Mouse (Mus musculus): ENCODE measurements around the gene Cacna1h.

Gene Cacna1h

GRCm38 (mm10) chr17:25445074-25445473 is 11.5 kb upstream of the Cacna1h start:
- no peak for DNase-seq

DNA sequence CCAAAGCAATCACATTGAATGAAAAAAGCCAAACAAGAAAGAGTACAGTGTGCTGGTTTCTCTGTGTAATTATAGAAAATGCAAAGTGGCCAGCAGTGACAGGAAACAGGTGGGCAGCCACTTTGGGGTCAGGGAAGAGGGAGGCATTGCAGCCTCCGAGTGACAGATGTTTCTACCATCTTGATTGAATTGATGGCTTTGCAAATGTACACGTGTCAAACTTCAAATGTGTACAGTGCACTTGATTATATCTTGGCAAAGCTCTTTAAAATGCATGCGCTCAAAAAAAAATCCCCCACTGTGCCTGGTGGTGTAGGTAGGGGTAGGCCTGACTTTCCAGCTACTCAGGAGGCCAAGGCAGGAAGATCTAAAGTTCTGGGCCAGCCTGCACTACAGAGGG is 9.3 kb upstream of the Cacna1h start:
- no peak for DNase-seq

DNA sequence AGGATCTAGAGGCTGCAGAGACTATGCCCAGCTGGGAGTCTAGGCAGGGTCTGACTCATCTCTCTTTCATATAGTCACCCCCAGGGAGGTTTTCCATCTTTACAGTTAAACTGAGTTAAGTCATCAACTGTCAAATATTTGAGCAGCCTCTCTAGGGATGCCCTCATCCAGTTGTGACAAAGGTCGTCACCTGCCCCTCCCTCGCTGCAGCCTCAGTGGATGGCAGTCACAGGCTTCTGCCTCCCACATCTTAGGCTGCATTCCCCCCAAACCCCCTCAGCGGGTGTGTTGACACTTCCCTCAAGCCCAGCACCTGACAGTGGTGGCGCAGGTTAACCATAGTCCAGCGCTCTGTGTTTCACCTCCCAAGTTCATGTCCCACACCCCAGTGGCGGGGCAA is 7.8 kb upstream of the Cacna1h start:
- DNase-seq, result no peak

DNA sequence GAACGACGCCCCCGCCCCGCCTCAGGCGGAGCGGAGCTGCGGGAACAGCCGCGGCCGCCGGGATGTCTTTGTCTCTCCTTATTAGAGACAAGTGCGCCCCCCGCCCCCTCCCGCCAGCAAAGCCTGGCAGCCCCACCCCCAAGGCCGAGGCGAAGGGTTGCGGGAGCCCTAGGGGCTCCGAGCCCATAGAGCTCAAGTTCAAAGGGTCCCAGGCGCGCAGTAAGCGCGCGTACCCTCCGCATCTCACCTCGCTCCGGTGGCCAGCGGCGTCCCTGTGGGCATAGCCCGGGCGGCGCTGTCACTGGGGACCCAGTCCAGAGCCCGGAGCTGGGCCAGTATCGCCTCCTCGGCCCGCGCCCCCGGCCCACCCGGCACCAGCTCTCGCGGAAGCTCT is 363 bp downstream of the Cacna1h start:
- peak in 1 of 2 experiments; percentile 3 for DNase-seq

GRCm38 (mm10) chr17:25432433-25433181 is 976 bp downstream of the Cacna1h start:
- DNase-seq, result peak in 1 of 2 experiments; percentile 6

- DNase-seq, result no peak
Measured at GRCm38 (mm10) chr17:25430534-25430933, 3.0 kb downstream of the Cacna1h start.

GRCm38 (mm10) chr17:25429886-25430285 is 3.7 kb downstream of the Cacna1h start:
- no peak for DNase-seq

DNA sequence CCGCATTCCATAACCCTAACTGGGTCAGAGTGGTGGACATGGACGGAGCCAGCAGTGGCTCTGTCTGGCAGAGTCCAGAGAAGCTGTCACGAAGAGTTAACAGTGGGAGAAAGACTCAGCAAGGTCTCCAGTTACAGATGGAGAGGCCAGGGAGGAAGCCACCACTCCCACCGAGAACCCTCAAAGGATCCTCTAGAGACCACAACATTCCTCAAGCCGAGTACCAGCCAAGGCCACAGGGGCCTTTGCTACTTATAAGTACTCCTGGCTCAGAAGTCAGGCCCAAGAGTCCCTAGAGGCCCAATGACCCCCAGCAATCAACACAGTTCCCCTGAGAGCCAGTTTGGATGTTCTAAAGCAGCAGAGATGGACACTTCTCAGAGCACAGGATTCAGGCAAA is 4.3 kb downstream of the Cacna1h start:
- no peak for DNase-seq

DNA sequence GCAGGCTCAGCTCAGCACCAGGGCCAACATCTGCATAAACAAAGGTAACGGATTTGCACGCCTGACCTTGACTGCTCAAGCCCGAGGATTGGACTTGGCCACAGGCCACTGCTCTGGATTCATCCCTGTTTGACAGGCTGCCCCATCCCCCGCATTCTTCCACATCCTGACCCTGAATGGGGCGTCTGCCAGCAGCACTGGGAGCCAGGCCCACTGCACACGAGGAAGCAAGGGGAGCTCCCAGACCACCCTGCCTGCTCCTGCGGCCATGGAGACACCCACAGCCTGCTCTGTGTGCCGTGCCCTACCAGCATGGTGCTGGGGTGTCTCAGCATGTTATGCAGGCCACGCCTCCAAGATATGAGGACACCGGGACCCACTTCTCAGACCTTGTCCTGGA is 6.1 kb downstream of the Cacna1h start:
- DNase-seq, result no peak

- no peak for DNase-seq
Measured at GRCm38 (mm10) chr17:25425996-25426395, 7.6 kb downstream of the Cacna1h start.

GRCm38 (mm10) chr17:25424526-25425080 is 9.0 kb downstream of the Cacna1h start:
- DNase-seq, result no peak

- DNase-seq, result no peak
Measured at GRCm38 (mm10) chr17:25420998-25421397, 12.6 kb downstream of the Cacna1h start.

- DNase-seq, result no peak
Measured at GRCm38 (mm10) chr17:25418926-25419325, 14.7 kb downstream of the Cacna1h start.

DNA sequence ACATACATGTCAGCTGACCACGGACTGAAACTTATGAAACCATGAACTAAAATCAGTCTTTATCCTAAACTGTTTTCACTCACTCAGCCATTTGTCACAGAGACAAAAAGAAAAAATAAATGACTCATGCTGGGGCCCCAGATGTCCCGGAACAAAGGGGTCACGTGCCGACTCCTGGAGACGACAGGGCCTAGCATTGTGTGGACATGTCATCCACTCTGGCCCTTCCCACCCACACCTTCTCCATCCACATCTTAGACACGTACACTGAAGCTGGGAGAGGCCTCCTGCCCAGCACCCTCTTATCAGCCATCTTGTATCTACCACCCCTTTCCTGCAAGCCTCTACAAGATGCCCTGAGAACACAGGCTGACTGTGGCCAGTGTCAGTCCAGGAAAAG is 15.6 kb downstream of the Cacna1h start:
- no peak for DNase-seq

DNA sequence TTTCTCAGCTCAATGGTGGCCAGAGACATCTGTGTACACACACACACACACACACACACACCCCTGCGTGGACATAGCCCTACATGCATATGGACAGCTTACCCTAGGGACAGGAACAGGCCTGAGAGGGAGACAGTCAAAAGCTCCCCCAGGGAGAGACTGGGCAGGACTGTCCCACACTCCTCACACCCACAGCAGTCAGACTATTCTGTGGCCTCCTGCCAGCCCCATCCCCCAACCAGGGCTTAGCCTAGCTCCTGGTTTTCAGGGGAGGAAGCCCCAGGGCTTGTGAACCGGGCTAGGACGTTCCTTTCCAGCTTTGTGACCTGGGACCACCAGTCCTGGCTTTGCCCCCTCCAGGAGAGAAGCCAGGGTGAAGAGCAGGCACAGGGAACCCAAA is 17.4 kb downstream of the Cacna1h start:
- DNase-seq, result no peak

GRCm38 (mm10) chr17:25415421-25415913 is 18.1 kb downstream of the Cacna1h start:
- DNase-seq, result no peak

- no peak for DNase-seq
Measured at GRCm38 (mm10) chr17:25414917-25415316, 18.7 kb downstream of the Cacna1h start.

GRCm38 (mm10) chr17:25414209-25414608 is 19.4 kb downstream of the Cacna1h start:
- no peak for DNase-seq

DNA sequence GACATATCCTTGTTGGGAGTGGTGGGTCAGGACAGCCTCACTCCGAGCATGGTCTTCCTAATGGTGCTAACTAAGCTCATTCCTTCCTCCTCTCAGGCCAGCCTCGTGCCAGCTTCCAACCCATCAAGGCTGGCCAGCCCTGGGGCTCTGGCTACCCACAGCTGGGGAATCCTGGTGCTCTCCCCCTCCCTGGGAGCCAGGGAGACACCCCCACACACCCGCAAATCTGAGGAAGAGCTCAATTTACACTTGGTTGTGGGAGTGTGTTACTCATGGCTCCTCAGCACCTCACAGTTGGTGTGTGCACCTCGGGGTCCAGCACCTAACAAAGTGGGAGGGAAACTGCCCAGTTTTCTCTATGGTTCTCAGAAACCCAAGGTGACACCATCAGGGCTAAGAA is 22.3 kb downstream of the Cacna1h start:
- no peak for DNase-seq

- DNase-seq, result no peak
Measured at GRCm38 (mm10) chr17:25410786-25411185, 22.8 kb downstream of the Cacna1h start.

DNA sequence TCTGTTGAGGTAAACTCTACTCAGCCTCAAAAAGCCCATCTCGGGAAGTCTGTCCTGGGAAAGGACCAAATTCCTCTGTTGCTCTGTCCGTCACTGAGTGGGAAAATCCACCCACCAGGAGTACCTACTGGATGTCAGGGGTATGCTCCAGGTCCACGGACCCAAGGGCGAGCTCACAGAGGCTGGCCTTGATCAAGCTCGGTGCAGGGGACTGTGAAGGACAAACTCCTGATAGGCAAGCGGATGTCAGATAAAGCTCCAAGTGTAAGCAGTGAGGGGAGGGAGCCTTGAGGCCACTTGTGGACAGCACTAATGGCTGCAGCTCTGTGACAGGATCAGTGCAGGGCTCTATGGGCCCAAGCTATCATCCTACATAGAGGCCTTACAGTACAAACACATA is 23.4 kb downstream of the Cacna1h start:
- no peak for DNase-seq

DNA sequence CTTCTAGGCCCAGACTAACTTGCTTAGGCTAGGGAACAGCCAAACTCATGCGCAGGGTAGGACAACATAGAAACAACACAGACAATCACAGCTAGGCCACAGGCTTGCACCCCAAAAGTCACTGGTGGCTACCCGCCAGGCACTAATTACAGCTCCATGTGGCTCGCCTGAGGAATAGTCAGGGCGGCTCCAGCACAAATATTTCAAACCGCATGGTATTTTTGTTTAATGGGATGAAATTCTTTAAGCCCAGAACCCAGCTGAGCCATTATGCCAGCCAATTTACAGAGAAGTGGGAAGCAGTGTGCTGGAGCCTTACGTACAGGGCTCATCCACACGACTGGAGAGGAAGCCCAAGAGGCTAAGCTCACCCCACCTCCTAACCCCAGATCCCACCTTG is 24.0 kb downstream of the Cacna1h start:
- no peak for DNase-seq

DNA sequence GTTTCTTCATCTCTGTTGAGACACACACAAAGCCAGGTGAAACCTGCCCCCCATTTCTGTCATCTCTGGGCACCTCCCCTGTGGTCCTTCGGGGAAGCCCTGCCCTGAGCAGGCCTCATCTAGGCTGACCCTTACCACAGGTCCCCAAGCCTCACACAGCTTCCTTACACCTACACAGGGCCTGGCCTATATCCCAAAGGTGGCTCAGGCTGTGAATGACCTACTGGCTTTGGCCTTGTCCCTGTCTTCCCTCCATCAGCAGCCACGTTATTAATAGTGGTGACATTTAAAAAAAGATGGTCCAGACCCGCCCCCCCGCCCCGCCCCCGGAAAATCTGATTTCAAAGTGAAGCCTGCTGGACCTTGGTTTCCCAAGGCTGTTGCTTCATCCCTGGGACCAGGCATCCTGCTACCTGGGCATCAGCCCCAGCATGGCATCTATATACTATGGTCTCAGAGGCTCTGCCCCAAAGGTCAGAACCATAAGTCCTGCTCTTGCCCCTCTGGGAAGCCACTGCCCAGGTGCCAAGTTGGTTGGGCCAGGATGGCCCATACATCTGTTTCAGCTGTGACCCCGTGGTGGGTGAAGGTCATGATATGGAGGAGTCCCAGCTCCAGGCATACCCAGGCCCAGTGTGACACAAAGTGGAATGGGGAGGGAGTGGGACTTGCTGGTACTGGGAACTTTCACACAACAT is 25.1 kb downstream of the Cacna1h start:
- DNase-seq, result no peak

GRCm38 (mm10) chr17:25407352-25407751 is 26.2 kb downstream of the Cacna1h start:
- no peak for DNase-seq

Data from thymus, postnatal 36 days (tissue).